Mouse (Mus musculus): ENCODE data around the gene Gmppa.

Gmppa gene

GRCm38 (mm10) chr1:75435475-75436328 is at the start of gene Gmppa:
Gmppa (plus strand) TSS chr1:75435930.
- peak; percentile 69 to 82 for DNase-seq (ENCODE audit: low spot score in 2 of 2)

DNA sequence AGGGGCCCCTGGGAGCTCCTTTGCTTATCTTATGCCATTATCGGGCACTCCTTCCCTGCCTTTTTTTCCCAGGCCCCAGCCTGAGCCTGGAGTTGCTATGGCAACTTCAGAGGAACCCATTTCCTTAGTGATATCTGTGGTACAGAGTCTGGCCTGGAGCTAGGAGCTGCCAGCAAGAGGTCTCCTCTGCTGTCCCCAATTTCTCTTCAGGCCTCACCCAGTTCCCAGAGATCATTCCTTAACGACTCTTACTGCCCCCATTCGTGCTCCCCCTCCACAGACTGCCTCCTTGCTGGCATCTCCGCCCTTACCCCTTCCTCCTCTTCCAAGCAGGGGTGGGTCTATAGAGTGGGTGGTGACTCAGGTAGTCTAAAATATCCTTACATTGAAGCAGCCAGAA is 49.6 kb upstream of the Gmppa start:
- DNase-seq (ENCODE audit: low spot score in 2 of 2), result no peak

GRCm38 (mm10) chr1:75387469-75387928 is 48.2 kb upstream of the Gmppa start:
- DNase-seq (ENCODE audit: low spot score in 2 of 2), result no peak

GRCm38 (mm10) chr1:75387929-75388897 is 47.5 kb upstream of the Gmppa start:
- DNase-seq (ENCODE audit: low spot score in 2 of 2), result no peak

DNA sequence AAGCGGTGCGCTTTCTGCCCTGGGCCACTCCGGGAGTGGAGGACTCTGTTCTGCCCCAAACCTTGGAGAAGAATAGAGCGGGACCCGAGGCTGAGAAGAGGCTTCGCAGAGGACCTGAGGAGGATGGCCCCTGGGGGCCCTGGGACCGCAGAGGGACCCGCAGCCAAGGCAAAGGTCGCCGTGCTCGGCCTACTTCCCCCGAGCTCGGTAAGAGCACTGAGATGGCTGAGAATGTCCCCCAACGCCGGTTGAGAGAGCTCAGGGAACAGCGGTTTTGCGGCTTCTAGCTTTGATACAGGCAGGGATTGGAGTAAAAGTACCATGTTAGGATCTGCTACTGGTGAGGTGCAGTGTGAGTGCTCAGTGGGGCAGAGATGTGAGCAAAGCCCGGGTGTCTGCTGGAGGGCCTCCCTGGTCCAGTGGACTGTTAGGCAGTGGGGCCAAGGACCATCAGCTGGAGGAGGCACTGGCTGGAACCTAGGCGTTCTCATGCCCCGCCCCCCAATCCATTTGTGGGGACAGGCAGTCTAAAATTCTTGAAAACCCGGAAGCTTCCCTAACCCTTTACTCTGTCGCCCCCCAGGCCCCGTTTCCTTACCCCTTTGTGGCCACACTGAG is 46.7 kb upstream of the Gmppa start:
- no peak for DNase-seq (ENCODE audit: low spot score in 2 of 2)

GRCm38 (mm10) chr1:75393139-75393538 is 42.6 kb upstream of the Gmppa start:
- no peak for DNase-seq (ENCODE audit: low spot score in 2 of 2)

DNA sequence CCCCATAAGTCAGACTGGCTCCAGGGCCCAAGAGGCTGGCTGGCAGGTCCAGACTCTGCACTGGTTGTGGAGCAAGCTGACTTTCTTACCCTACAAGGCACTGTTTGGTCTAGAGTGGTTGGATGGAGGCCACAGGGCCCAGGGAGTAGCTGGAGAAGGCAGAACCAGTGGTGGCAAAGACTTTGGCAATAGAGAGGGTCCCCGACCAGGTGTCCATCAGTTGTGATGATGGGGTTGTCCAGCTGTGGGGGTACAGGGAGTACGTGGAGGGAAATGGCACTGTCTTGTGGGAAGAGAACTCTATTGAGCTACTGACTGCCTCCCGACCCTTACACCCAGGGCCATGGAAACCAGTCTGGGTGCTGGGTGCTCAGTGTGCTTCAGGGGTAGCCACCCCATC is 41.9 kb upstream of the Gmppa start:
- DNase-seq (ENCODE audit: low spot score in 2 of 2), result no peak

DNA sequence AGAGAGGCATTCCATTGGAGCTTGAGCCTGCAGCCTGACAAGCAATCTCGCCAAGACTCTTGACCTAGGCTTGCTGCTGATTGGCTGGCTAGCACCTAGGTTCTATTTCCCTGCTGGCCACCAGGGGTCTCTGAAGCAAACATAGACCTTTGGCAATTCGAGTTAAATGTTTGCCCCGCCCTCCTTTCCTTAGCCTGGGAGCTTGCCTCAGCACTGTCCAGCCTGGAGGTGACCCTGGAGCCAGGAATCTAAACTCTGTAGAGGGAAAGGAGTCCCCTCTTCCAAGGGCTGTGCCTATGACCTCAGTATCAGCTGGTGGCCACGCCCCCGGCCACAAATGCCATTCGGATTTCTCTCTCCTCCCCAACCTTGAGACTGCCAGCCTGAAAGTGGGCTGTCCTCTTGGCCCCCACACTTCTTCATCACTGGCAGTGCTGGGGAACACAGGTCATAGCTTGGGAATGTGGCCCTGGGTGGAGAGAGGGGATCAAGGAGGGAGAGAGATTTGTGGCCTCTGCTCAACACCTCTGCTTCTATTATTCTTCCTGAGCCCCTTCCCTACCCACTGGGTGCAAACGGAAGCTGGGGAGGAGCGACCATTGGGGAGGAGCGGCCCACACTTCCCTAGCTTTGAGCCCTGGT is 36.8 kb upstream of the Gmppa start:
- peak in 1 of 2 experiments; percentile 64 for DNase-seq (ENCODE audit: low spot score in 2 of 2)

- DNase-seq (ENCODE audit: low spot score in 2 of 2), result peak; percentile 69 to 77
These were observed 35.8 kb upstream of the Gmppa start for GRCm38 (mm10) chr1:75399755-75400492.

GRCm38 (mm10) chr1:75400493-75401115 is 35.1 kb upstream of the Gmppa start:
- DNase-seq (ENCODE audit: low spot score in 2 of 2), result no peak

GRCm38 (mm10) chr1:75405547-75405946 is 30.2 kb upstream of the Gmppa start:
- no peak for DNase-seq (ENCODE audit: low spot score in 2 of 2)

DNA sequence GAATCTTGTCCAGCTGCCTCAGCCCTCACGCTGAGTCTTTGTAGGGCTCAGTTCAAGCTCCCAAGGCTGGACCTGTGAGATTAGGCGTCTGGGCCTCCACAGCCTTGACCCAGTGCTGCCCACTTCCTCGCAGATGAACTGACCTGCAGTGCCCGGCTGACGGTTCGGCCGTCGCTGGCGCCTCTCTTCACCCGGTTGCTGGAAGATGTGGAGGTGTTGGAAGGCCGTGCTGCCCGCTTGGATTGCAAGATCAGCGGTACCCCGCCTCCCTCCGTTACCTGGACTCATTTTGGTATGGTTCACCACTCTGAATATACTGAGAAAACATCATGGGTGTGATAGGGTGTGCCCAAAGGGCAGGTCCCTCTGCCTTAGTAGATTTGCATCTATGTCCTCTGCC is 29.6 kb upstream of the Gmppa start:
- DNase-seq (ENCODE audit: low spot score in 2 of 2), result no peak

GRCm38 (mm10) chr1:75407056-75407455 is 28.7 kb upstream of the Gmppa start:
- DNase-seq (ENCODE audit: low spot score in 2 of 2), result no peak

- DNase-seq (ENCODE audit: low spot score in 2 of 2), result no peak
These were observed 27.5 kb upstream of the Gmppa start for GRCm38 (mm10) chr1:75408210-75408609.

DNA sequence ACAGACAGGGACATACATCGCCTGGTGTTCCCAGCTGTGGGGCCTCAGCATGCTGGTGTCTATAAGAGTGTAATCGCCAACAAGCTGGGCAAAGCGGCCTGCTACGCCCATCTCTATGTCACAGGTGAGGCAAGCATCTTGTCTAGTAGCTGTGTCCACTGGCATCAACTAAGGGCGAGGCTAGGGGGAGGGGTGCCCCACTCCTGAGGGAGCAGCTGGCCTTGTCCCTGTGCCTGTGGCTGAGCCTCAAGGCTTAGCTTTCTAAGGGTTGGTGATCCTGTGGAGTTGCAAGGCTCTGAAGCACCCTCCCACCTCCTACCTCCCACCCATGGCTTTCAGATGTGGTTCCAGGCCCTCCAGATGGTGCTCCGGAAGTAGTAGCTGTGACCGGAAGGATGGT is 25.8 kb upstream of the Gmppa start:
- DNase-seq (ENCODE audit: low spot score in 2 of 2), result no peak

GRCm38 (mm10) chr1:75412196-75412595 is 23.5 kb upstream of the Gmppa start:
- no peak for DNase-seq (ENCODE audit: low spot score in 2 of 2)

DNA sequence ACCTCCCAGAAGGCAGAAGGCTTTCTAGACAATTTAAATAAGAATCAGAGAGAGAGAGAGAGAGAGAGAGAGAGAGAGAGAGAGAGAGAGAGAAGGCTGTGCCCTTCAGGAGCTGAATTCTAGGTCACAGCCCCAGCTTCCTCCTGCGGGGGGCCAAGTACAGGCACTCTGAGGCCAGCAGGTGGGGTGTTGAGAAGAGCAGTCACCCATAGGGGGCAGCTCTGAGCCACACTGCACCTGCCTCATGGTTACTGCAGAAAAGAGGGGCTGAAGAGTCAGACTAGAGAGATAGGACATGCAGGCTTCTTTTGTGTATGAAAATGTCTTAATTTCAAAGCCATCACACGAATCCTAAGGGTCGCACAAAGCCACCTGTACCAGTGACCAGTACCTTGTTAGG is 22.0 kb upstream of the Gmppa start:
- DNase-seq (ENCODE audit: low spot score in 2 of 2), result no peak

DNA sequence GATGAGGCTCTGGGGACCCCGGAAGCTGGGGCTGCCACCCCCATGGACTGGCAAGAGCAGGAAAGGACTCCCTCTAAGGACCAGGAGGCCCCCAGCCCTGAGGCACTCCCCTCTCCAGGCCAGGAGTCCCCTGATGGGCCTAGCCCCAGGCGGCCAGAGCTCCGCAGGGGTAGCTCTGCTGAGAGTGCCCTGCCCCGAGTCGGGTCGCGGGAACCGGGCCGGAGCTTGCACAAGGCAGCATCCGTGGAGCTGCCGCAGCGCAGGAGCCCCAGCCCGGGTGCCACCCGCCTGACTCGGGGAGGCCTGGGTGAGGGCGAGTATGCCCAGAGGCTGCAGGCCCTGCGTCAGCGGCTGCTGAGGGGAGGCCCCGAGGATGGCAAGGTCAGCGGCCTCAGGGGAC is 13.9 kb upstream of the Gmppa start:
- DNase-seq (ENCODE audit: low spot score in 2 of 2), result no peak

DNA sequence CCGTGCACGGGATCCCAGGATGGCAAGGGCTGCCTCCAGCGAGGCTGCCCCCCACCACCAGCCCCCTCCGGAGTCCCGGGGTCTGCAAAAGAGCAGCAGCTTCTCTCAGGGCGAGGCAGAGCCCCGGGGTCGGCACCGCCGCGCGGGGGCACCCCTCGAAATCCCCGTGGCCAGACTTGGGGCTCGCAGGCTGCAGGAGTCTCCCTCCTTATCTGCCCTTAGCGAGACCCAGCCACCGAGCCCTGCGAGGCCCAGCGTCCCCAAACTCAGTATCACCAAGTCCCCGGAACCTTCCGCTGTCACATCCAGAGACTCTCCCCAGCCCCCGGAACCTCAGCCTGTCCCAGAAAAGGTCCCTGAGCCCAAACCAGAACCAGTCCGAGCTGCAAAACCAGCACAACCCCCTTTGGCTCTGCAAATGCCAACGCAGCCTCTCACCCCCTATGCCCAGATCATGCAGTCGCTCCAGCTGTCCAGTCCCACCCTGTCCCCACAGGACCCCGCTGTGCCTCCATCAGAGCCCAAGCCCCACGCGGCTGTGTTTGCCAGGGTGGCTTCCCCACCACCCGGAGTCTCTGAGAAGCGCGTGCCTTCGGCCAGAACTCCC is 13.4 kb upstream of the Gmppa start:
- DNase-seq (ENCODE audit: low spot score in 2 of 2), result no peak
